Mouse (Mus musculus): ENCODE results near the gene Mllt1.

GRCm38 (mm10) chr17:56913023-56913422 is 22.2 kb downstream of the Mllt1 start:
- TF ChIP-seq POLR2A (IDR thresholded peaks at IDR 0.05; ENCODE audit: control insufficient read depth, extremely low read depth, insufficient read depth, low read length, poor library complexity) (no peak), CTCF (IDR thresholded peaks at IDR 0.05; ENCODE audit: borderline replicate concordance, control insufficient read depth, extremely low read depth, insufficient read depth, low read length, poor library complexity) (no peak)
